Mouse (Mus musculus) liver, adult 2 months (tissue): ENCODE data around the gene Ergic1.

ENCODE experiments used
- CTCF ChIP-seq: fragments of 200-500 bp; IDR thresholded peaks from 2 replicates; pipeline ENCODE4 v1.5.1; 2011; ENCODE audit warnings: low read depth, low read length, control low read depth
- POLR2A ChIP-seq: fragments of 200-500 bp; IDR thresholded peaks from 2 replicates; pipeline ENCODE4 v1.6.1; 2011; ENCODE audit warnings: low read length, control low read depth; ENCODE audit not compliant: insufficient read depth; ENCODE audit errors: extremely low read depth

GRCm38 (mm10) chr17:26686334-26687000, 125.2 kb downstream of the Ergic1 start:
- TF ChIP-seq CTCF (no peak), POLR2A (no peak)
